Mouse (Mus musculus): ENCODE results near the gene Pkmyt1.
A peak's percentile ranks its signal among the peaks of the same experiment; 100 is the strongest.

Pkmyt1 gene

GRCm38 (mm10) chr17:23722376-23723125 is 3.6 kb upstream of the Pkmyt1 start, which contains the start of gene 1520401A03Rik:
TSS of gene 1520401A03Rik (minus strand) at chr17:23722783.
- DNase-seq: no peak

DNA sequence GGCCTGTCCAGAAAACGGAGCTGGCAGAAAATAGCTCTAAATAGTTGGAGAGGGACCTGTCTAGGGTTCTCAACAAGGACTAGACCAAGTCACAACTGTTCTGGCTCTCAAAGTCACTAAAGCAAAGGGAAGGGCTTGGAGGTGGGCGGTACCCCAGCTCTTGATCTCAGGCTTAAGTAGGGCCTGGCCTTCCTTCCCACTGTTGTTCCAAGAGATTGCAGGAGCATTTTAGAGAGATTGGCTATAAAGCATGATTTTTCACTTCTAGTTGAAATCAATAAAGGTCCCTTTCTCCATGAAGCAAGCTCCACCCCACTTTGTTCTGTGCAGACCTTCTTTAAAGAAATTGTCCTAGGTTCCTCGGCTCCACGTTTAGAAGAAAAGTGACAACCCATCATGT is 659 bp upstream of the Pkmyt1 start:
- no peak for DNase-seq

DNA sequence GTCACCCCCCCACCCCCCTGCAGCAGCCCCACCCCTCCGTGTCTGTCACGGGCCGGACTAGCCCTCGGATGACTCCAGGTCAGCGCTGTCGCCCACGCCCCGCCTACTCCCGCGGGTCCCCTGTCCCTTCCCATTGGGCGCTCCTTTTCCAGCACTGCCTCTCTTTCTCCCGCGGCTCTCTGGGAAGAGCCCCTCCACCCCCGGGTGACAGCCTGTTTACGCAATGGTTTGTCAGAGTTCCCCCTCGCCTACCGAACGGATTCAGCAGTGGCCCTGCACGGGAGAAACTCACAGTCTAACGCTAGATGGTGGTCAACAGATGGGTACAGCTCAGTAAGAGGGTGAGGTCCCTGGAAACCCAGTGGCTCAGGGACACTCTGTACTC is 614 bp downstream of the Pkmyt1 start:
- DNase-seq: peak; percentile 87

- no peak for DNase-seq
These were observed 4.3 kb downstream of the Pkmyt1 start for GRCm38 (mm10) chr17:23730441-23730840.

DNA sequence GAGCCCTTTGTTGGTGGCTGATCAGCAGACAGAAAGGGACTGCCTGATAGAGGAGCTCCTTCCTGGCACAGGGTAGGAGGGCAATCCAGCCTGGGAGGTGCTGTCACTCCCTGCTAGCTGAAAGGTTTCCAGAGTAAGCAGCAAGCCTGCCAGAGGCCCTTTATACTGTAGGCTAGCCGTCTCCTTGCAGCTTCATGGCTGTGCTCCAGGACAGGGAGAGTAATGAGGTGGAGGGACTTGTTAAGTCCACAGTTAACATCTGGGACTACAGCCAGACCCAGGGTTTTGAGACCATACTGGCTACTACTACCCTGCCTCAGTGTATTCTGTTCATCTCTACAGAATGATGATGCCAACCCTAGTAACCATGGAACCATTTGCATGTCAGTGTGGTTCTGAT is 8.2 kb downstream of the Pkmyt1 start:
- DNase-seq: no peak

GRCm38 (mm10) chr17:23737493-23738445 is 11.6 kb downstream of the Pkmyt1 start:
- no peak for DNase-seq

GRCm38 (mm10) chr17:23738836-23739201 is 12.7 kb downstream of the Pkmyt1 start:
- no peak for DNase-seq

DNA sequence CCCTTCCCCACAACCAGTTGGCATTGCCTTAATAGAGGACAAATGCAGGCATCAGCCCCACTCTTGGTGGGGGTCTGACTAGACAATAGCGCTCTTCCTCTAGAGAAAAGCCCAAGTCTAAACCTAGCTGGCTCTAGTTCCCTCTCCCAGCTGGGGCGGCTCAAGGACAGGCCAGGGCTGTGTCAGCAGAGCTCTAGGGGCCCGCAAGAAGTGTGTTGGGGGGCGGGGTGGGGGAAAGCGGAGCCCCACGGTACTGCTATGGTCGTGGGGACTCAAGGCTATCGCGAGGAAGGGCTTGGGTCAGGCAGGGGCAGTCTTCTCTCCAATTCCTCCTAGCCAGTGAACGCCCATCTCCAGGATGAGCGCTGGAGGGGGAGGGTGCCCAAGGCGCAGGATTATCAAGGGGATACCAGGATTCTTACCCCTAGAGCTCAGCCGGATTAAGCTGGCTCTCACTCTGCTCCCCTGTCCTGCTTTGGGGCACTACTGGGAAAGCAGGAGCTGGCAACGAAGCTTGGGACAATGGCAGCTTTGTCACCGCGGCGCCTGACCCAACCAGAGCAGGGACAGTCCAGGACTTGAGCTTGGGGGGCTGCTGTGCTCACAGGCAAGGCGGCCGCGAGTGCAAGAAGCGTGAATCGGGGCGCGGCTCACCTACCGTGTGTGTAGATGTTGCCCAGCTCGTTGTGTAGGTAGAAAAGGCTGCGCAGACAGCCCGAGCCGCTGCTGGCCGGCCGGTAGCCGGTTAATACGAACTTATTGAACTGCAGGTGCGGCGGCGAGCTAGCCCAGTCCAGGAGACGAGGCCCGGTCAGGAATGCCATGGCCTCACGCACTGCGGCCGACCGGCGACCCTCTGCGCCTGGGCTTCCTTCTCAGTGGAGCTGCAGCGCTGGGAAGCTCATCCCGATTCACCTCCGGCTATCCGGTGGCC is 13.3 kb downstream of the Pkmyt1 start:
- peak; percentile 49 for DNase-seq

DNA sequence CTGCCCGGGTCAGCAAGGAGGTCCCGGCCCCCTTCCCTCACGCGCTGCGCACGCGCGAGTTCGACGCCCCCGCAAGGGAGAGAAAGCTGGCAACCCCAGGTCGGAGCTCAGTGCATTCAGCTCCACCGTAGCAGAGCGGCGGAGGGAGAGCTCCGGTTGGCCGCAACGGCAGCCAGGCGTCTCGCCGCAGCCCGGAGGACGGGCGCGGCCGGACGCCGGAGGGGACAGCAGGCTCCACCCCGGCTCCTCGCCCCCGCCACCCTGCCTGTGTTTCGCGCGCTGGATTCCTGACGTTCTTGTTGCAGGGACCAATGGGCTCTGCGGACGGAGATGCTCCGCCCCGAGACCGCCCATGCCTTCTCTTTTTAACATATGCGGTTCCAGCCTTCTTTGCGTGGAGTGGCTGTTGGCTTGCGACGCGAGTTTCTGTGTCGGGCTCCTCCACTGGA is 14.0 kb downstream of the Pkmyt1 start:
- peak; percentile 93 for DNase-seq

DNA sequence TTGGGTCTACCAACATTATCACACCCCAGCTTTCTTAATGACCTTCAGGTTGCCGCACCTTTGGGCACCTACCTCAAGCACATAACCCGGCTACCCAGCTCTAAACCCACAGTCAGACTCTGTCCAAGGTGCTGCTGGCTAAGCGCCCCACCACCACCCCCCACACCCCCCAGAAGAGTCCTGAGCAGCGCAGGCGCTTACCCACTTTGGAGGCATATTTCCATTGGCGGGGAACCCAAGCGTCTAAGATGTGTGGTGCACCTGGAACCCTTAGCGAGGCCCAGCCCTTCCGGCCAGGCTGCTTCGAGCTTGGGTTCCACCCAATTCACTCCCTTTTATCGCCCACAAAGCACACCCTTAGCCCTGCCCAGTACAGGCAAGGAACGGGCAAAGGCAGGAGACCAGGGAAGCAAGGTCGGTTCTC is 14.5 kb downstream of the Pkmyt1 start, which contains the start of gene Paqr4:
Paqr4 (minus strand) TSS at position 270 of the 424 bp plus-strand sequence.
- no peak for DNase-seq

GRCm38 (mm10) chr17:23741359-23742209 is 15.4 kb downstream of the Pkmyt1 start:
- DNase-seq: no peak

- no peak for DNase-seq
These were observed 16.2 kb downstream of the Pkmyt1 start for GRCm38 (mm10) chr17:23742210-23742793.

GRCm38 (mm10) chr17:23742941-23743340 is 16.8 kb downstream of the Pkmyt1 start:
- DNase-seq: no peak

GRCm38 (mm10) chr17:23744076-23744475 is 17.9 kb downstream of the Pkmyt1 start:
- no peak for DNase-seq

DNA sequence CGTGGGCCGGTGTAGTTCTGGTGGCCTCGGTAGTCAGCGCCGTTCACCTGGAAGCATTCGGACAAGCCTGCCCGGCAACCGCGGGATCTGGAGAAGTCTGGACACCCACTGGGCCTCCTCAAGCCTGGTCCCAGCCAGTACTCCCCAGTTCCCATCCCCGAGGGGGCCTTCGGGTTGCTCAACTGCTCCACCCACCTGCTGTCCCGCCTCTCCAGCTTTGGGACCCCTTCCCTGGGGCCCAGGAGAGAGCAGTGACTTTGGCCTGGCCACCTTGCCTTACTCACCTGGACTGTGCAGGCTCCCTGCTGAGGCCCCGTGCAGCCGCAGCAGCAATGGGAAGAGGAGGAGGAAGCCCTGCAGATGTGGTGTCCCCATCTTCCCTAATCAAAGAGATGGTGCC is 18.5 kb downstream of the Pkmyt1 start:
- no peak for DNase-seq

DNA sequence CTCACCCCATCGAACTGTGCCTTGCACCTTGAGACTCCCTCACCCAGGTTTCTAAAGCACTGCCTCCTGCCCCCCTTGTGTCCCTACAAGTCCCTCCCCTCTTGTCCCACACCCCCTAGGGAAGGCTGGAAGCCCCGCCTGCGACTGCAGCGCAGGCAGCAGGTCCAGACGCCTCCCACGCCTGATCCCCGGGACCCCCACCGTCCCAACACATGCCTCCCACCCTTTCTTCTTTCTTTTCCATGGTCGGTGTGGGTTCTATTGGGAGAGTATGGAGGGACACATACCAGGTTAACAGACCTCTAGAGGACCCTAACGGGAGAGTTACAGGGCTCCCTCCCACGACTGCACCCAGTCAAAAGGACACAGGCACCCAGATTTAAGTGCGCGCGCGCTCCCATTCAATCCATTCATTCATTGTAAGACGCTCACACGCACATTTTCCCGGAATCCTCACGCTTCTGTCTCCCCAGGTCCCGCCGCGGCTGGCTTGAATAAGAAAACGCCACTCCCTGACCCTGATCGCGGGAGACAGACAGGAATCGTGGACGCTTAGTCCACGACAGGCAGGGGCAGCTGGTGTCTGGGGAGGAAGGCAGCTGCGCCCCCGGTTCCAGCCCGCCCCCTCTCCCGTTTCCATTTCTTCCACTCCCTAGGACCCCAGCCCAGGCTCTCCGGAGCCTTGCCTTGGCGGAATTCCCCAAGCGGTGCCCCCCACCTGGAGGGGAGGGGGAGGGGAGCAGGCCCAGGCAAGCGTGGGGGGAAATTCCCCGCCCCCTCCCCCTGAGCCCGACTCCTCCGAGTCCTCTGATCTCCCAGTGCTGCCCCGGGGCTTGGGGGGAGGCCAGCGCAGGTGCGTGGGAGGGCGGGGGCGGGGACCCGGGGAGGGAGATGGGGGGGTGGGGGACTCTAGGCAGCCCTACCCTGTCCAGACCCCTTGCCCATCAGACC is 19.4 kb downstream of the Pkmyt1 start, which contains the start of gene Kremen2:
Kremen2 (minus strand) TSS at position 533 of the 951 bp plus-strand sequence.
- DNase-seq: peak; percentile 48

DNA sequence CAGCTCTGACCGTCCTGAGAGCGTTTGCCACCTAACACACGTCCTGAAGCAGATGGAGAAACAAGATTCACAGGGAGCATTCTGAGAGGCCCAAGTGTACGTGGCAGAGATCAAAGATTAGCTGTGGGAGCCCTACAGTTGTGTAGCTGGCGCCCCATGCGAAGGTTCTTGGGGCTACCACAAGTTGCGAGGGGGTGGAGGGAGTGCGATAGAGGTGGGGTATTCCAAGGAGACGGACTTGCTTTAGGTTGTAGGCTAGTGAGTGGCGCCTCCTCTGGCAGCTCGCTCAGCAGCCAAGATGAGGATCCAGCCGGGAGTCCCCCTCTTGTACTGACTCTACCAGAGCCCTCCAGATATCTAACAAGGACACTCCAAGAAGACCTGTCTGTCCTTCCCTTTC is 20.2 kb downstream of the Pkmyt1 start:
- DNase-seq: no peak

DNA sequence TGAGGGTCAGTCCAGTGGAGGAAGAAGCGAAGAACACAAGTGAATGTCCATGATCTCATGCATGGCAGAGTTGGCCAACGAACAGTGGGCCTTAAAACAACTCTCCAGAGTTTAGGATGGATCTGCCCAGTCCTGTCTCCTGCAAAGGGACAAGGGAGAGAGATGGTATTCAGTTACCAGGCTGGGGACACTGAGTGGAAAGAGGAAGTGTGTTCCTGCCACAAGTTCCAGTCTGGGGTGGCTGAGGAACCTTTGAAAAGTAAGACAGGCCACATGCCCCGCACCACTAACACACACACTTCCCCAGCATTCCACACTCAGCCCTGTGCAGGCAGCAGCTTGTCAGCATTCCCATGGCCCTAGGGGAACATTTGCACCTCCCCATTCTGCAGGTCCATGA is 20.6 kb downstream of the Pkmyt1 start:
- no peak for DNase-seq

GRCm38 (mm10) chr17:23747471-23747870 is 21.3 kb downstream of the Pkmyt1 start:
- no peak for DNase-seq

GRCm38 (mm10) chr17:23748026-23748425 is 21.9 kb downstream of the Pkmyt1 start:
- no peak for DNase-seq
